In genomic region chr11:98335250-98335649, GRCm38 (mm10) we compare ENCODE assay signal across 32 mouse cellular contexts. TPM values are rescaled to one million over a fixed set of nuclear protein-coding genes. Genes with fewer than 3 reads are reported as not detected.
DNase-seq lines count a peak whose midpoint lies in the region; ATAC-seq and TF ChIP-seq lines count a peak whose summit lies in the region.
"Had no signal": no experiment of that assay in that cellular context is flagged by ENCODE, and none has a peak within 500 bp of the region (broad histone marks: within the 10 kb centered on the region; RNA-seq: fewer than 3 reads in every experiment).

No protein-coding gene starts in this region.

- 0 out of 2 replicates have a peak, but pooled peaks cover 4% of the 10 kb centered on the region for H3K4me1 ChIP-seq in liver, postnatal 0 days (ENCODE audit: insufficient read depth)

- no peak for ATAC-seq in liver, postnatal 0 days
- 0 out of 2 replicates have a peak, but pooled peaks have one; percentile 38 for ATAC-seq in megakaryocyte-erythroid progenitor cell, adult 5-6 weeks (replicated peaks; ENCODE audit: low FRiP score, low TSS enrichment, poor library complexity, severe bottlenecking)
- ATAC-seq: intestine, postnatal 0 days; lung, postnatal 0 days; midbrain, embryonic 15.5 days had no signal

- no peak overlapping the region for H3K27ac ChIP-seq in liver, postnatal 0 days (ENCODE audit: low read depth)
- H3K27ac ChIP-seq: embryonic facial prominence, embryonic 15.5 days; heart, embryonic 15.5 days; kidney, embryonic 15.5 days; liver, embryonic 14.5 days; midbrain, embryonic 15.5 days had no signal

- no peak overlapping the region for H3K4me3 ChIP-seq in liver, postnatal 0 days (ENCODE audit: low read depth, low read length)
- H3K4me3 ChIP-seq: myocyte had no signal

- no peak for TF ChIP-seq EP300 in liver, postnatal 0 days (IDR thresholded peaks at IDR 0.05; ENCODE audit: low read depth)

- no peaks in the 10 kb centered on the region for H3K9me3 ChIP-seq in liver, postnatal 0 days (ENCODE audit: low read length)
- H3K9me3 ChIP-seq: embryonic facial prominence, embryonic 15.5 days; heart, embryonic 15.5 days; kidney, embryonic 15.5 days; megakaryocyte, embryonic 14.5 days; midbrain, embryonic 15.5 days; neural tube, embryonic 15.5 days had no signal

- H3K4me2 ChIP-seq in liver, postnatal 0 days (ENCODE audit: low read depth, low read length), result no peak overlapping the region

- H3K36me3 ChIP-seq in liver, postnatal 0 days (replicated peaks; ENCODE audit: insufficient read depth, low read length), result no peaks in the 10 kb centered on the region
- H3K36me3 ChIP-seq: embryonic facial prominence, embryonic 15.5 days; heart, embryonic 15.5 days; kidney, embryonic 15.5 days; midbrain, embryonic 15.5 days; neural tube, embryonic 15.5 days had no signal

- TF ChIP-seq CTCF in liver, postnatal 0 days (IDR thresholded peaks at IDR 0.05; ENCODE audit: low read depth), result no peak

- peaks cover 98% of the 10 kb centered on the region for H3K27me3 ChIP-seq in liver, postnatal 0 days (ENCODE audit: insufficient read depth, low read length)

- no peak overlapping the region for H3K9ac ChIP-seq in liver, postnatal 0 days (replicated peaks)
- H3K9ac ChIP-seq: embryonic facial prominence, embryonic 15.5 days; heart, embryonic 15.5 days; kidney, embryonic 15.5 days; liver, embryonic 14.5 days had no signal

- WGBS in liver, postnatal 0 days (ENCODE audit: insufficient replicate concordance), result 8% methylated on average over 9 of the region's 9 CpGs

- DNase-seq in cerebellum, postnatal 10 days, result peak; percentile 54
- DNase-seq in cerebellum, adult 11 months, result no peak
- DNase-seq in liver, result peak; percentile 40
- no peak for DNase-seq in liver, postnatal 0 days
- DNase-seq in R1 (ENCODE audit: low read depth, low spot score), result peak; percentile 66
- DNase-seq in spleen, postnatal 10 days (ENCODE audit: low spot score in 2 of 2), result no peak
- DNase-seq: gastrocnemius, postnatal 36 days; heart, postnatal 4 days; right cerebral cortex, postnatal 14 days; spleen, adult 18-20 months had no signal

RNA-seq across cellular contexts. Expression of gene Neurod2, which starts 5.8 kb away (rescaled TPM):
- polyA plus RNA-seq in liver, postnatal 0 days (2015; fragmentation: Nextera tagmentation; extraction: Ambion mirVana), result not detected in 2 replicates
- not detected in 2 replicates for total RNA-seq in megakaryocyte-erythroid progenitor cell, adult 5-6 weeks (2014; fragmentation: Nextera tagmentation)
- total RNA-seq in megakaryocyte-erythroid progenitor cell, adult 5-6 weeks (2017), result not detected in 2 replicates
- total RNA-seq: adrenal gland, adult 18-20 months; ES-E14; gastrocnemius, postnatal 36 days; heart, adult 8-10 months; heart, postnatal 4 days had no signal
- polyA plus RNA-seq: C2C12; heart, embryonic 15.5 days; intestine, postnatal 0 days; kidney, embryonic 15.5 days; large intestine, adult 2 months; limb, embryonic 11.5 days; liver, embryonic 14.5 days; lung, postnatal 0 days; myocyte; stomach, embryonic 14.5 days; thymus, postnatal 0 days; urinary bladder, adult 2 months had no signal

RNA-seq across cellular contexts. Expression of gene Ppp1r1b, which starts 13.0 kb away (rescaled TPM):
- 5.4 and 6.6 TPM in 2 replicates for polyA plus RNA-seq in liver, postnatal 0 days (2015; fragmentation: Nextera tagmentation; extraction: Ambion mirVana)
- total RNA-seq in megakaryocyte-erythroid progenitor cell, adult 5-6 weeks (2014; fragmentation: Nextera tagmentation), result not detected in 2 replicates
- not detected in 2 replicates for total RNA-seq in megakaryocyte-erythroid progenitor cell, adult 5-6 weeks (2017)
- total RNA-seq: gastrocnemius, postnatal 36 days had no signal
- polyA plus RNA-seq: myocyte had no signal

RNA-seq across cellular contexts. Expression of gene Stard3, which starts 22.9 kb away (rescaled TPM):
- polyA plus RNA-seq in liver, postnatal 0 days (2015; fragmentation: Nextera tagmentation; extraction: Ambion mirVana), result 14.5 and 15.4 TPM in 2 replicates
- total RNA-seq in megakaryocyte-erythroid progenitor cell, adult 5-6 weeks (2014; fragmentation: Nextera tagmentation), result 11.9 and 28.5 TPM in 2 replicates
- total RNA-seq in megakaryocyte-erythroid progenitor cell, adult 5-6 weeks (2017), result 10.6 and 18.2 TPM in 2 replicates

RNA-seq across cellular contexts. Expression of gene Tcap, which starts 48.4 kb away (rescaled TPM):
- polyA plus RNA-seq in liver, postnatal 0 days (2015; fragmentation: Nextera tagmentation; extraction: Ambion mirVana), result 0.26 and 6.0 TPM in 2 replicates
- total RNA-seq in megakaryocyte-erythroid progenitor cell, adult 5-6 weeks (2014; fragmentation: Nextera tagmentation), result not detected in 2 replicates
- not detected in 2 replicates for total RNA-seq in megakaryocyte-erythroid progenitor cell, adult 5-6 weeks (2017)
- polyA plus RNA-seq: hindbrain, postnatal 0 days; midbrain, embryonic 15.5 days; thymus, postnatal 0 days had no signal

RNA-seq across cellular contexts. Expression of gene Pnmt, which starts 51.0 kb away (rescaled TPM):
- polyA plus RNA-seq in liver, postnatal 0 days (2015; fragmentation: Nextera tagmentation; extraction: Ambion mirVana), result not detected in 2 replicates
- not detected in 2 replicates for total RNA-seq in megakaryocyte-erythroid progenitor cell, adult 5-6 weeks (2014; fragmentation: Nextera tagmentation)
- total RNA-seq in megakaryocyte-erythroid progenitor cell, adult 5-6 weeks (2017), result not detected in 2 replicates
- total RNA-seq: heart, postnatal 4 days; layer of hippocampus, postnatal 10 days had no signal
- polyA plus RNA-seq: intestine, postnatal 0 days; large intestine, adult 2 months; liver, embryonic 14.5 days; lung, postnatal 0 days; stomach, embryonic 14.5 days; urinary bladder, adult 2 months had no signal

Comparison
In these comparisons a context has a peak if more than half of its experiments do, and no peak if none do; other contexts are left out.
1. DNase-seq: peak in cerebellum, postnatal 10 days (2 of 2), liver (single experiment) and R1 (single experiment); none in cerebellum, adult 11 months (single experiment), liver, postnatal 0 days (single experiment) and spleen, postnatal 10 days (0 of 2).